Mouse (Mus musculus) heart, postnatal 0 days (tissue): ENCODE results near the gene Il2ra. TPM values are rescaled to one million over a fixed set of nuclear protein-coding genes. Genes with fewer than 3 reads are reported as not detected.

Experiments used
- ATAC-seq: fragments of 200-750 bp; cut with Nextera tagmentation; 2 replicates; pipeline ENCODE4 v1.8.0; 2017; ENCODE audit warnings: low read depth, moderate number of reproducible peaks, moderate library complexity; ENCODE audit not compliant: insufficient read depth
- DNase-seq: peaks from one replicate; pipeline ENCODE4 v3.0.0-alpha.2; 2016; ENCODE audit warnings: low spot score
- H3K27ac ChIP-seq: fragments of 300-500 bp; sonication (generic); 2 replicates; pipeline ENCODE4 v1.5.1; 2014; ENCODE audit warnings: low read depth, mild to moderate bottlenecking
- H3K27me3 ChIP-seq: fragments of 300-500 bp; sonication (generic); 2 replicates; pipeline ENCODE4 v1.6.1; 2014; ENCODE audit warnings: low read length, mixed read lengths; ENCODE audit not compliant: control insufficient read depth, insufficient read depth
- H3K36me3 ChIP-seq: fragments of 300-500 bp; sonication (generic); replicated peaks from 2 replicates; pipeline ENCODE4 v1.6.1; 2014; ENCODE audit warnings: low read length, mixed read lengths; ENCODE audit not compliant: control insufficient read depth, insufficient read depth
- H3K4me1 ChIP-seq: fragments of 300-500 bp; sonication (generic); 2 replicates; pipeline ENCODE4 v1.6.1; 2014; ENCODE audit warnings: antibody characterized with exemption; ENCODE audit not compliant: control insufficient read depth, insufficient read depth
- H3K4me2 ChIP-seq: fragments of 300-500 bp; sonication (generic); 2 replicates; pipeline ENCODE4 v1.6.1; 2014; ENCODE audit warnings: low read depth, mild to moderate bottlenecking, low read length, moderate library complexity
- H3K4me3 ChIP-seq: fragments of 300-500 bp; sonication (generic); 2 replicates; pipeline ENCODE4 v1.5.1; 2014; ENCODE audit warnings: low read depth, low read length
- H3K9ac ChIP-seq: fragments of 300-500 bp; sonication (generic); replicated peaks from 2 replicates; pipeline ENCODE4 v1.6.1; 2014; ENCODE audit warnings: low read depth, low read length, mixed read lengths
- H3K9me3 ChIP-seq: fragments of 300-500 bp; sonication (generic); replicated peaks from 2 replicates; pipeline ENCODE4 v1.6.1; 2016; ENCODE audit warnings: low read length; ENCODE audit not compliant: control insufficient read depth
- CTCF ChIP-seq: IDR thresholded peaks from 2 replicates; pipeline ENCODE4 v1.5.1; 2016; ENCODE audit warnings: antibody characterized with exemption, control low read depth, low read depth
- EP300 ChIP-seq: IDR thresholded peaks from 2 replicates; pipeline ENCODE4 v1.6.1; 2016; ENCODE audit warnings: antibody characterized with exemption, low read depth
- WGBS: fragments of 180-500 bp; shearing (Covaris S2); extraction: QIAGEN DNeasy Blood & Tissue Kit; methylation state at CpG from one replicate; pipeline ENCODE4 v1.1.7; 2014; 5-methylcytosine and 5-hydroxymethylcytosine counted together
- polyA plus RNA-seq: library from polyadenylated mRNA; unstranded; fragments of >200 nt; fragmentation: Nextera tagmentation; extraction: Ambion mirVana; gene quantifications from 2 replicates; pipeline ENCODE4 v1.2.1, GENCODE M21; 2015
- total RNA-seq: library from RNA; depleted of rRNA; stranded (reverse); fragments of >200 nt; gene quantifications from 2 replicates; pipeline ENCODE4 v1.2.3, GENCODE M21; 2014; ENCODE audit warnings: low replicate concordance

Il2ra gene
- total and polyA plus RNA-seq, 2 experiments from 2014 or later, result not detected

- H3K4me2 ChIP-seq, result no peak overlapping the region
- no peaks in the 10 kb centered on the region for H3K27me3 ChIP-seq
- DNase-seq, result no peak
- H3K36me3 ChIP-seq, result no peaks in the 10 kb centered on the region
- no peak overlapping the region for H3K4me3 ChIP-seq
- H3K27ac ChIP-seq, result no peak overlapping the region
- ATAC-seq, result no peak
- TF ChIP-seq EP300 (no peak), CTCF (no peak)
- H3K9me3 ChIP-seq, result no peaks in the 10 kb centered on the region
- no peak overlapping the region for H3K9ac ChIP-seq
- H3K4me1 ChIP-seq, result no peaks in the 10 kb centered on the region
- 78% methylated on average over 8 of the region's 8 CpGs for WGBS
These were observed 19.4 kb upstream of the Il2ra start for GRCm38 (mm10) chr2:11623173-11623572.

DNA sequence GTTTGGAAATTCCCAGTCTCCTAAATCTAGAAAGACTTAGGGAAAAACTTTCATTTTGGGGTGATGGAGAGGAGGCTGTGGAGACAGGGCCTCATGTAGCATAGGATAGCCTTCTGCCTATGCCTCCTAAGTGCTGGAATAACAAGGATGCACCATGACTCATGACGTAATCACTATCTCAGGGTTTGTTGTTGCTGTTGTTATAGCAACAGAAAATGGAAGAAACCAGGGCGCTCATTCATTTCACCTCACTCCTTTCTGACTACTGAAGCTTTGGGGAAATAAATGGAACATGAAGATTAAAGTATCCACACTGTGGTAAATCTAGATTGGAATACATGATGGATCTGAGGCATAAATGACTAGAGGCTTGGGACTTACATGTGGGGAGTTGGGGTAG lies 18.9 kb upstream of the Il2ra start:
- WGBS, result 57% methylated on average over 2 of the region's 2 CpGs

GRCm38 (mm10) chr2:11625890-11626289 lies 16.7 kb upstream of the Il2ra start, which contains the start of gene Gm17490:
TSS of gene Gm17490 (minus strand) at chr2:11626264.
- Histone ChIP-seq H3K4me3 (no peak within 1 kb of the TSS), H3K27me3 (no peaks in the 10 kb centered on the region), H3K4me2 (no peak within 1 kb of the TSS), H3K9me3 (no peaks in the 10 kb centered on the region), H3K36me3 (no peaks in the 10 kb centered on the region), H3K9ac (no peak within 1 kb of the TSS), H3K4me1 (no peaks in the 10 kb centered on the region), H3K27ac (no peak within 1 kb of the TSS)
- WGBS, result 84% methylated on average over 5 of the region's 5 CpGs
- no peak for DNase-seq
- ATAC-seq, result no peak
- no peak for TF ChIP-seq EP300
- TF ChIP-seq CTCF, result no peak

More for the DNA sequence above, 18.9 kb upstream of the Il2ra start:
- no peaks in the 10 kb centered on the region for H3K36me3 ChIP-seq
- no peaks in the 10 kb centered on the region for H3K9me3 ChIP-seq
- ATAC-seq (no peak), DNase-seq (no peak)
- TF ChIP-seq CTCF (no peak), EP300 (no peak)
- H3K4me1 ChIP-seq, result no peaks in the 10 kb centered on the region
- H3K27me3 ChIP-seq, result no peaks in the 10 kb centered on the region
- H3K4me3 ChIP-seq, result no peak overlapping the region
- no peak overlapping the region for H3K4me2 ChIP-seq
- no peak overlapping the region for H3K27ac ChIP-seq
- no peak overlapping the region for H3K9ac ChIP-seq

DNA sequence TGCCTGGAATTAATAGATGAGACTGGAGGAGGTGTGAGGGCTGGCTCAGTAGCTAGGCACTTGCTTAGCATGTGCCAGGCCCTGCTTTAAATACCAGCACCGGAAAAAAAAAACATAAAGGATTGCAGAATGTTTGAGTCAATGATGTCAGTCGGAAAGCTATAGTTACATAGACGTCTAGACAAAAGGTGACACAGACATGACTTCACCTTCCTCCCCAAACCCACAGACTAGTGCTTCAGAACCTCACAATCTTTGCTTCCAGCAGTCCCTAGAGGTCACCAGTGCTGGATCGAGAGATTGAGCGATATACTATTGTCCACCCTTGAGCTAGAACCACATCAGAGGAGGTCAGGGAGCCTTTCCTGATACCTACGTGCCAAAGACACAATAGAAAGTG lies 7.6 kb upstream of the Il2ra start:
- Histone ChIP-seq H3K4me3 (no peak overlapping the region), H3K9ac (no peak overlapping the region), H3K27ac (peak overlapping the region; percentile 11; the same call in 1 of the 2 replicates), H3K36me3 (no peaks in the 10 kb centered on the region), H3K27me3 (no peaks in the 10 kb centered on the region), H3K4me2 (no peak overlapping the region), H3K9me3 (no peaks in the 10 kb centered on the region), H3K4me1 (no peaks in the 10 kb centered on the region)
- ATAC-seq (no peak), DNase-seq (no peak)
- 74% methylated on average over 6 of the region's 6 CpGs for WGBS
- no peak for TF ChIP-seq CTCF
- TF ChIP-seq EP300, result no peak

DNA sequence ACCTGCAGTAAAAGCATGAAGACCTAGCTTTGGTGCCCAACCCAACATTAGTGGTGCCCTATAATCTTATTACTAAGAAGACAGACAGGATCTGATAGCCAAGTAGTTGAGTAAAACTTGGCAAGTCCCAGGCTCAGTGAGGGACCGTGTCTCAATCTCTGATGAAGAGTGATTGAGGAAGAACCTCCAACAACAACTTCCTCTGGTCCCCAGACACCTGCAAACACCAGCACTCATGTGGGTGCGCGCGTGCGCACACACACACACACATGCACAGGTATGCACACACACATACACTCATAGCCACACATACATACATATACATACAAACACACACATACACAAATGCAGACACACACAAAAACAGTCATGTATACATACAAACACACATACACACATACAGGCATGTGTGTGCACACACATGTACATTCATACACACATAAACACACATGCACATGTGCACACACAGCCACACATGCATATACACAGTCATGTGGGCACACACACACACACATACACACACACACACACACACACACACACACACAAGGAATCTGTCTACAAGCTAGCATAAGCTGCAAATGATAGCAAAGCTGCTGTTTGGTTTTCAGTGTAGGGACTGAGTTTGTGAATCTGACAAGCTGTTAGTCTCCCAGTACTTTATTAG lies 7.0 kb upstream of the Il2ra start:
- DNase-seq (no peak), ATAC-seq (no peak)
- no peaks in the 10 kb centered on the region for H3K36me3 ChIP-seq
- no peaks in the 10 kb centered on the region for H3K27me3 ChIP-seq
- peak overlapping the region; percentile 60; the same call in 1 of the 2 replicates for H3K27ac ChIP-seq
- TF ChIP-seq EP300 (no peak), CTCF (no peak)
- H3K4me1 ChIP-seq, result no peaks in the 10 kb centered on the region
- no peak overlapping the region for H3K4me3 ChIP-seq
- no peak overlapping the region for H3K4me2 ChIP-seq
- 85% methylated on average over 5 of the region's 5 CpGs for WGBS
- H3K9me3 ChIP-seq, result no peaks in the 10 kb centered on the region
- no peak overlapping the region for H3K9ac ChIP-seq

GRCm38 (mm10) chr2:11636138-11636480 lies 6.5 kb upstream of the Il2ra start:
- peak overlapping the region; percentile 60; the same call in 1 of the 2 replicates for H3K27ac ChIP-seq
- no peak overlapping the region for H3K9ac ChIP-seq
- no peaks in the 10 kb centered on the region for H3K9me3 ChIP-seq
- ATAC-seq (no peak), DNase-seq (no peak)
- TF ChIP-seq CTCF (no peak), EP300 (no peak)
- H3K4me1 ChIP-seq, result no peaks in the 10 kb centered on the region
- H3K27me3 ChIP-seq, result no peaks in the 10 kb centered on the region
- no peak overlapping the region for H3K4me3 ChIP-seq
- 60% methylated on average over 3 of the region's 3 CpGs for WGBS
- no peaks in the 10 kb centered on the region for H3K36me3 ChIP-seq
- H3K4me2 ChIP-seq, result no peak overlapping the region; the same call in 1 of the 2 replicates
